Mouse (Mus musculus) ovary, adult 2 months (tissue): ENCODE measurements around the gene C2cd4b. TPM values are rescaled to one million over a fixed set of nuclear protein-coding genes. Genes with fewer than 3 reads are reported as not detected.

Experiments
- polyA plus RNA-seq: library from polyadenylated mRNA; depleted of rRNA; stranded (reverse); fragments of >200 nt; gene quantifications from 2 replicates; pipeline ENCODE4 v1.2.3, GENCODE M21; 2012; rRNA removed

Gene C2cd4b
- 1.8 and 3.4 TPM in 2 replicates for polyA plus RNA-seq

DNA sequence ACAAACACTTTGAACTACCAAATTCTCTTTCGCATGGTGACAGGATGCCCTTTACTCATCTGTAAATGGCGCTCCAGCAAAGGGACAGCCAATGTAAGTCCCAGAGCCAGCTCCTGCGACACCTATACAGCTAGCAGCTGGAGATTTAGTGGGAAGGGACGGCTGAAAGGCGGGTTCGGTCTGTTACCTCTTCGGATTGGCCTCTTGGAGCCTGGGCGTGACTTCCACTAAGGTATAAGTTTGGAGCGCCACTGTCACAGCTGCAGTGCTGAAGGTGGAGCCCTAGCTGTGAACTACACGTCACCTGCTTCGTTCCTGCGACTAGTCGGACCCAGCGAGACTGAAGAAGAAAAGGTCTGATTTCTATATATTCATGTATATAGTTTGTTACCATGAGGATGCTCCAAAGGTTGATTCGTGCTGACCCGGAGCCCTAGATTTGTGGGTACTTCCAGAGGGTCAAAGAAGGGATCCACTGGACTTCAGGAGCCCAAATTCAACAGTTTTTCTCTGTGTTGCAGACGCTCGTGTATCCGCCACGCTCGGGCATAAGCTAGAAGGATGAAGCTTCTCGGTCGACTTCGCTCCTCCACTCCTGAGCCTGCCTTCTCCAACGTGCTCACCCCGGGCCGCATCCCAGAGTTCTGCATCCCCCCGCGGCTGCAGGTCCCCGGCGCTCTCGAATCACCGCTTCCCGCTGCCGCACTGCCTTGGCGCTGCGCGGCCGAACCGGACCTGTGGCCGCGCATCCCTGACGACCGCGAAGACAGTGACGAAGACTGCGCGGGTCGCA lies at the start of gene C2cd4b:
C2cd4b (plus strand) TSS at position 275 of the 793 bp plus-strand sequence.

Other genes with a start within 250 kb of the C2cd4b start
- 18.5 and 23.2 TPM in 2 replicates for gene Tln2, start 199.7 kb upstream of the C2cd4b start, polyA plus RNA-seq
- 20.7 and 25.0 TPM in 2 replicates for gene C2cd4a, start 72.9 kb downstream of the C2cd4b start, polyA plus RNA-seq
- 4.1 and 4.8 TPM in 2 replicates for gene Vps13c, start 81.0 kb downstream of the C2cd4b start, polyA plus RNA-seq